24 mouse cellular contexts compared by ENCODE assay signal in the genomic region with DNA sequence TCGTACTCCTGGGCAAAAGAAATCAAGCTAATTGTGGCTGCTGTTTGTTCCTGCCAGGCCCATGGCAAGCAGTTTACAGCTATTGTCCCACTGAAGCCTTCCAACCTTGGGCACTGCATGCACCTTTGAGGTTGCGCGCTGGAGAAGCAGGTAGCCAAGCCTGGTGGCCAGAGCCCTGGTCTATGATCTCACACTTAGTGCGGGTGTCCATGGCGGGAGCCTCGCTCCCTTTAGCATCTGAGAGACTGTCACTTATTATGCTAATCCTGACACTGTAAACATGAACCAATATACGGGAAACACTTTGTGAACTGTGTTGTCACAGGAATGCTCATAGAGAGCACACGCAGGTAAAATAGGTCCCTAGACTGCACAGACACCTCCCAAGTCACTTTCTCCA. TPM values are rescaled to one million over a fixed set of nuclear protein-coding genes. Genes with fewer than 3 reads are reported as not detected.
"Had no signal": no experiment of that assay in that cellular context is flagged by ENCODE, and none has a peak within 500 bp of the region (broad histone marks: within the 10 kb centered on the region; RNA-seq: fewer than 3 reads in every experiment).

No protein-coding gene starts in this region.

- H3K4me3 ChIP-seq: heart, adult 2 months; heart, embryonic 13.5 days; heart, embryonic 15.5 days; hindbrain, embryonic 13.5 days; hindbrain, embryonic 15.5 days; kidney, embryonic 15.5 days; limb, embryonic 13.5 days; limb, embryonic 15.5 days; liver, embryonic 12.5 days had no signal

- H3K27me3 ChIP-seq: heart, embryonic 13.5 days; heart, embryonic 15.5 days; hindbrain, embryonic 13.5 days; kidney, embryonic 15.5 days; limb, embryonic 15.5 days had no signal

- H3K27ac ChIP-seq: heart, adult 2 months; heart, embryonic 13.5 days; heart, embryonic 15.5 days; hindbrain, embryonic 13.5 days; hindbrain, embryonic 15.5 days; hindbrain, postnatal 0 days; kidney, embryonic 15.5 days; kidney, postnatal 0 days; limb, embryonic 13.5 days; limb, embryonic 15.5 days; liver, embryonic 12.5 days had no signal

- DNase-seq: gastrocnemius, postnatal 10 days; gastrocnemius, postnatal 25 days; heart, postnatal 14 days; heart, postnatal 36 days; kidney, adult 11 months; kidney, adult 2 months; kidney, adult 9 months; kidney, postnatal 14 days; kidney, postnatal 36 days; layer of hippocampus, adult 9-11 months; layer of hippocampus, postnatal 36 days; left cerebral cortex, postnatal 4 days had no signal

- H3K36me3 ChIP-seq: heart, embryonic 13.5 days; heart, embryonic 15.5 days; hindbrain, embryonic 13.5 days; hindbrain, embryonic 15.5 days; kidney, embryonic 15.5 days; limb, embryonic 13.5 days; limb, embryonic 15.5 days; liver, embryonic 12.5 days had no signal

RNA-seq across cellular contexts. Expression of a gene that starts 3.6 kb away (rescaled TPM):
- total RNA-seq: liver, adult 2 months had no signal
- polyA plus RNA-seq: liver, adult 2 months had no signal
